Mouse (Mus musculus) kidney, adult 2 months (tissue): ENCODE measurements at regions not wholly inside any gene's neighbourhood (a gene's known extent, or its start where the extent isn't known, plus 50 kb on each side); places are given as distances from the start of the nearest gene placed in this dataset.

Source experiments
- CTCF ChIP-seq: fragments of 200-500 bp; conservative IDR thresholded peaks from 2 replicates; pipeline ENCODE4 v1.5.1; 2011; ENCODE audit warnings: low read depth, mild to moderate bottlenecking, control low read depth, low read length, moderate library complexity, mixed read lengths; ENCODE audit not compliant: insufficient read depth, insufficient read length
- POLR2A ChIP-seq: fragments of 200-500 bp; IDR thresholded peaks from one replicate; pipeline ENCODE4 v1.6.1; 2011; ENCODE audit warnings: low read depth, low read length, control low read depth

DNA sequence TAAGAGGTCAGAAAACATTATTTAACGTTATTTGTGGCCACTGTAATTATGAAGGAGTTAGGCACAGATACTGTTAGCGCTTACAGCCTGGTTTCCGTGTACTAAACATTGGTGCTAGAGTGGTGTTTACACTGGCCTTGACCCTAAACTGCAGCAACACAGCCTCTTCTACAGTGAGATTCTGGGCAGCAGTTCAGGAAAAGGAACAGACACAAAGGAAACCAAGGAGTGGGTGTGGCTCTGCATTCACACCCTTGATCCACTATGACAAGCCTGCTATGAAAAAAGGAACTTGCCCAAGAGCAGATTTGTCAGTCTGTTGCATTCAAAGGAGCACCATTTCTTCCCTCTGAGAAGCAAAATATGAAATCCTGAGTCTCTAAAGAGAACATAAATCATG is 356.7 kb downstream of the Bckdhb start:
- TF ChIP-seq CTCF, result no peak
- TF ChIP-seq POLR2A, result no peak
